In the genomic region with DNA sequence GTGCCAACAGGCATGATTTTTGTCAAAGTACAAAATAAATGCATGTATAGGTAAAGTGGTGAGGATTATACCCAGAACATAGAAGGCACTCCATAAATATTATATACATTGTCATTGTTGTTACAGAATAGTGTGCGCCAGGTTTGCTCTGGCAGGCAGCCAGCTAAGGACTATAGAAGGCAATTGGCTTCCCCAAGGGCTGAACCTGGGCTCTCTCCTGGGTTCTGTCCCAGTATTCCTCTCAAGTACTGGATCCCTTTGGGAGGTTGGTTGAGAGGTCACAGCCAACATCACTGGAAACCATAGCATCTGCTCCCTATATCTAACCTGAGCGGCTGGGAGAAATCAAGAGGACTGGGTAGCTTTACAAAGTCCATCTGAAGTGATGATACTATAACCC, we compare ENCODE assay signal across 30 mouse cellular contexts. TPM values are rescaled to one million over a fixed set of nuclear protein-coding genes. Genes with fewer than 3 reads are reported as not detected.
DNase-seq lines count a peak whose midpoint lies in the region; ATAC-seq lines count a peak whose summit lies in the region.
"Had no signal": no experiment of that assay in that cellular context is flagged by ENCODE, and none has a peak within 500 bp of the region (broad histone marks: within the 10 kb centered on the region; RNA-seq: fewer than 3 reads in every experiment).

No protein-coding gene starts in this region.

- H3K9me3 ChIP-seq in embryonic facial prominence, embryonic 14.5 days (ENCODE audit: control insufficient read depth, low read length), result no peaks in the 10 kb centered on the region
- no peaks in the 10 kb centered on the region for H3K9me3 ChIP-seq in embryonic facial prominence, embryonic 10.5 days
- H3K9me3 ChIP-seq in embryonic facial prominence, embryonic 15.5 days (replicated peaks), result no peaks in the 10 kb centered on the region
- H3K9me3 ChIP-seq: embryonic facial prominence, embryonic 12.5 days; forebrain, embryonic 12.5 days; heart, embryonic 12.5 days; lung, embryonic 15.5 days; neural tube, embryonic 12.5 days had no signal

- WGBS in embryonic facial prominence, embryonic 14.5 days, result 48% methylated on average over 2 of the region's 2 CpGs
- WGBS in embryonic facial prominence, embryonic 10.5 days, result 80% methylated on average over 2 of the region's 2 CpGs
- WGBS in embryonic facial prominence, embryonic 15.5 days, result 61% methylated on average over 2 of the region's 2 CpGs

- no peaks in the 10 kb centered on the region for H3K27me3 ChIP-seq in embryonic facial prominence, embryonic 14.5 days (replicated peaks; ENCODE audit: control insufficient read depth, insufficient read depth, low read length)
- H3K27me3 ChIP-seq in embryonic facial prominence, embryonic 10.5 days (replicated peaks; ENCODE audit: low read depth, poor library complexity, severe bottlenecking), result 0 out of 2 replicates have a peak, but pooled peaks cover 9% of the 10 kb centered on the region
- no peaks in the 10 kb centered on the region for H3K27me3 ChIP-seq in embryonic facial prominence, embryonic 15.5 days
- H3K27me3 ChIP-seq: embryonic facial prominence, embryonic 12.5 days; forebrain, embryonic 12.5 days; heart, embryonic 12.5 days; hindbrain, embryonic 13.5 days; limb, embryonic 12.5 days; lung, embryonic 15.5 days; neural tube, embryonic 12.5 days had no signal

- H3K9ac ChIP-seq in embryonic facial prominence, embryonic 14.5 days (ENCODE audit: low read depth, low read length), result no peak overlapping the region
- no peak overlapping the region for H3K9ac ChIP-seq in embryonic facial prominence, embryonic 15.5 days
- H3K9ac ChIP-seq: embryonic facial prominence, embryonic 12.5 days; forebrain, embryonic 12.5 days; heart, embryonic 12.5 days; lung, embryonic 15.5 days; neural tube, embryonic 12.5 days had no signal

- peak; percentile 67 for DNase-seq in embryonic facial prominence, embryonic 14.5 days (ENCODE audit: low spot score)
- no peak for DNase-seq in embryonic facial prominence, embryonic 10.5 days (ENCODE audit: low spot score)
- DNase-seq in layer of hippocampus, adult 11-12 months (ENCODE audit: low spot score), result peak; percentile 24
- DNase-seq in layer of hippocampus, postnatal 10 days (ENCODE audit: low spot score in 2 of 2), result no peak
- peak; percentile 50 for DNase-seq in testis, postnatal 10 days (ENCODE audit: low spot score)
- no peak for DNase-seq in testis, postnatal 14 days (ENCODE audit: low spot score)
- DNase-seq in adipocyte (ENCODE audit: low spot score), result no peak
- DNase-seq: adrenal gland, postnatal 10 days; B cell, adult 2 months; forebrain, postnatal 0 days; gastrocnemius, postnatal 10 days; heart, postnatal 4 days; kidney, adult 9 months; kidney, postnatal 36 days; layer of hippocampus, postnatal 36 days; lung, postnatal 36 days; thymus, postnatal 14 days had no signal

- no peak overlapping the region for H3K27ac ChIP-seq in embryonic facial prominence, embryonic 14.5 days (replicated peaks; ENCODE audit: low read depth, low read length)
- no peak overlapping the region for H3K27ac ChIP-seq in embryonic facial prominence, embryonic 10.5 days (replicated peaks)
- H3K27ac ChIP-seq in embryonic facial prominence, embryonic 15.5 days (replicated peaks), result peak overlapping the region; percentile 40; the same call in 1 of the 2 replicates
- H3K27ac ChIP-seq: forebrain, embryonic 12.5 days; lung, embryonic 15.5 days; neural tube, embryonic 12.5 days had no signal

- no peak overlapping the region for H3K4me2 ChIP-seq in embryonic facial prominence, embryonic 14.5 days (ENCODE audit: low read depth, low read length)
- no peak overlapping the region for H3K4me2 ChIP-seq in embryonic facial prominence, embryonic 15.5 days (replicated peaks)
- H3K4me2 ChIP-seq: liver, embryonic 11.5 days had no signal

- H3K4me1 ChIP-seq in embryonic facial prominence, embryonic 14.5 days (ENCODE audit: control insufficient read depth, insufficient read depth, low read length), result peaks cover 24% of the 10 kb centered on the region
- peaks cover 39% of the 10 kb centered on the region for H3K4me1 ChIP-seq in embryonic facial prominence, embryonic 10.5 days
- peaks cover 41% of the 10 kb centered on the region for H3K4me1 ChIP-seq in embryonic facial prominence, embryonic 15.5 days

- H3K36me3 ChIP-seq in embryonic facial prominence, embryonic 14.5 days (ENCODE audit: control insufficient read depth, insufficient read depth, low read length), result no peaks in the 10 kb centered on the region
- no peaks in the 10 kb centered on the region for H3K36me3 ChIP-seq in embryonic facial prominence, embryonic 10.5 days (replicated peaks)
- H3K36me3 ChIP-seq in embryonic facial prominence, embryonic 15.5 days, result no peaks in the 10 kb centered on the region
- H3K36me3 ChIP-seq: embryonic facial prominence, embryonic 12.5 days; forebrain, embryonic 12.5 days; heart, embryonic 12.5 days; hindbrain, embryonic 13.5 days; limb, embryonic 12.5 days; lung, embryonic 15.5 days; neural tube, embryonic 12.5 days had no signal

- no peak; the same call in 1 of the 2 replicates for ATAC-seq in embryonic facial prominence, embryonic 14.5 days (ENCODE audit: low read depth)
- no peak for ATAC-seq in embryonic facial prominence, embryonic 15.5 days (ENCODE audit: insufficient number of reproducible peaks, low FRiP score, low TSS enrichment, low read depth)
- ATAC-seq: activated CD4-positive, CD25-positive, alpha-beta regulatory T cell, adult 4 months; forebrain, postnatal 0 days; intestine, embryonic 16.5 days; midbrain, embryonic 16.5 days had no signal

- no peak overlapping the region for H3K4me3 ChIP-seq in embryonic facial prominence, embryonic 14.5 days (ENCODE audit: low read depth, low read length)
- no peak overlapping the region for H3K4me3 ChIP-seq in embryonic facial prominence, embryonic 10.5 days
- no peak overlapping the region for H3K4me3 ChIP-seq in embryonic facial prominence, embryonic 15.5 days (replicated peaks)
- H3K4me3 ChIP-seq: embryonic facial prominence, embryonic 12.5 days; erythroblast, embryonic 14.5 days; forebrain, embryonic 12.5 days; heart, embryonic 12.5 days; neural tube, embryonic 12.5 days had no signal

RNA-seq across cellular contexts. Expression of gene Dennd5a, which starts 1.3 kb away (rescaled TPM):
- polyA plus RNA-seq in embryonic facial prominence, embryonic 14.5 days (2014; fragmentation: Nextera tagmentation; extraction: Ambion mirVana), result 53.3 and 58.3 TPM in 2 replicates
- 28.2 and 33.3 TPM in 2 replicates for polyA plus RNA-seq in embryonic facial prominence, embryonic 10.5 days (2016; fragmentation: Nextera tagmentation; extraction: Ambion mirVana)
- total RNA-seq in layer of hippocampus, postnatal 10 days (2021), result 100 to 1,000 TPM; 139 to 164 TPM
- polyA plus RNA-seq in embryonic facial prominence, embryonic 15.5 days (2015; fragmentation: Nextera tagmentation; extraction: Ambion mirVana), result 33.8 and 39.1 TPM in 2 replicates

RNA-seq across cellular contexts. Expression of gene Tmem41b, which starts 25.2 kb away (rescaled TPM):
- polyA plus RNA-seq in embryonic facial prominence, embryonic 14.5 days (2014; fragmentation: Nextera tagmentation; extraction: Ambion mirVana), result 67.6 and 70.6 TPM in 2 replicates
- 68.5 and 73.6 TPM in 2 replicates for polyA plus RNA-seq in embryonic facial prominence, embryonic 10.5 days (2016; fragmentation: Nextera tagmentation; extraction: Ambion mirVana)
- 10 to 100 TPM; 52.4 to 61.5 TPM for total RNA-seq in layer of hippocampus, postnatal 10 days (2021)
- 59.3 and 61.6 TPM in 2 replicates for polyA plus RNA-seq in embryonic facial prominence, embryonic 15.5 days (2015; fragmentation: Nextera tagmentation; extraction: Ambion mirVana)

RNA-seq across cellular contexts. Expression of gene Ipo7, which starts 56.5 kb away (rescaled TPM):
- 20.7 and 22.9 TPM in 2 replicates for polyA plus RNA-seq in embryonic facial prominence, embryonic 14.5 days (2014; fragmentation: Nextera tagmentation; extraction: Ambion mirVana)
- polyA plus RNA-seq in embryonic facial prominence, embryonic 10.5 days (2016; fragmentation: Nextera tagmentation; extraction: Ambion mirVana), result 57.0 and 57.5 TPM in 2 replicates
- total RNA-seq in layer of hippocampus, postnatal 10 days (2021), result 10 to 100 TPM; 89.6 to 89.8 TPM
- 39.5 and 41.0 TPM in 2 replicates for polyA plus RNA-seq in embryonic facial prominence, embryonic 15.5 days (2015; fragmentation: Nextera tagmentation; extraction: Ambion mirVana)

Comparison
In these comparisons a context has a peak if more than half of its experiments do, and no peak if none do; other contexts are left out.
1. DNase-seq: peak in embryonic facial prominence, embryonic 14.5 days (single experiment), layer of hippocampus, adult 11-12 months (single experiment) and testis, postnatal 10 days (single experiment); none in embryonic facial prominence, embryonic 10.5 days (single experiment), layer of hippocampus, postnatal 10 days (0 of 2), testis, postnatal 14 days (single experiment) and adipocyte (single experiment).